Mouse (Mus musculus) hindbrain, postnatal 0 days (tissue): ENCODE data around the gene Abhd18. TPM values are rescaled to one million over a fixed set of nuclear protein-coding genes. Genes with fewer than 3 reads are reported as not detected.
A peak's percentile ranks its signal among the peaks of the same experiment; 100 is the strongest.
"Not testable (repeated sequence)": the region's sequence is repeated elsewhere in the genome, so short reads cannot be mapped to it uniquely, and the experiment has no call there.

Experiments
- ATAC-seq: fragments of 200-750 bp; cut with Nextera tagmentation; 2 replicates; pipeline ENCODE4 v1.8.0; 2017; ENCODE audit warnings: mild to moderate bottlenecking, moderate TSS enrichment, moderate library complexity
- DNase-seq: peaks from one replicate; pipeline ENCODE4 v3.0.0-alpha.2; 2015; ENCODE audit warnings: low spot score
- H3K27ac ChIP-seq: fragments of 300-500 bp; sonication (generic); 2 replicates; pipeline ENCODE4 v1.5.1; 2014; ENCODE audit warnings: mild to moderate bottlenecking
- H3K27me3 ChIP-seq: fragments of 300-500 bp; sonication (generic); 2 replicates; pipeline ENCODE4 v1.6.1; 2014; ENCODE audit warnings: low read length, mixed read lengths; ENCODE audit not compliant: insufficient read depth
- H3K36me3 ChIP-seq: fragments of 300-500 bp; sonication (generic); 2 replicates; pipeline ENCODE4 v1.6.1; 2014; ENCODE audit warnings: low read length, mixed read lengths; ENCODE audit not compliant: insufficient read depth
- H3K4me1 ChIP-seq: fragments of 300-500 bp; sonication (generic); 2 replicates; pipeline ENCODE4 v1.6.1; 2014; ENCODE audit warnings: antibody characterized with exemption, low read length, mixed read lengths; ENCODE audit not compliant: insufficient read depth
- H3K4me2 ChIP-seq: fragments of 300-500 bp; sonication (generic); 2 replicates; pipeline ENCODE4 v1.6.1; 2014; ENCODE audit warnings: low read depth, mild to moderate bottlenecking, low read length, moderate library complexity, mixed read lengths
- H3K4me3 ChIP-seq: fragments of 300-500 bp; sonication (generic); 2 replicates; pipeline ENCODE4 v1.5.1; 2014; ENCODE audit warnings: low read length
- H3K9ac ChIP-seq: fragments of 300-500 bp; sonication (generic); replicated peaks from 2 replicates; pipeline ENCODE4 v1.6.1; 2014; ENCODE audit warnings: mild to moderate bottlenecking, low read length, moderate library complexity, mixed read lengths
- H3K9me3 ChIP-seq: fragments of 300-500 bp; sonication (generic); 2 replicates; pipeline ENCODE4 v1.6.1; 2016; ENCODE audit warnings: low read length, mixed read lengths
- CTCF ChIP-seq: IDR thresholded peaks from 2 replicates; pipeline ENCODE4 v1.5.1; 2016; ENCODE audit warnings: antibody characterized with exemption, control low read depth, low read depth
- WGBS: fragments of 180-500 bp; shearing (Covaris S2); extraction: QIAGEN DNeasy Blood & Tissue Kit; methylation state at CpG from one replicate; pipeline ENCODE4 v1.1.7; 2014; 5-methylcytosine and 5-hydroxymethylcytosine counted together
- polyA plus RNA-seq: library from polyadenylated mRNA; unstranded; fragments of >200 nt; fragmentation: Nextera tagmentation; extraction: Ambion mirVana; gene quantifications from 2 replicates; pipeline ENCODE4 v1.2.1, GENCODE M21; 2015
- total RNA-seq: library from RNA; depleted of rRNA; stranded (reverse); fragments of >200 nt; gene quantifications from 2 replicates; pipeline ENCODE4 v1.2.3, GENCODE M21; 2014

Gene Abhd18
- total and polyA plus RNA-seq, 2 experiments from 2014 or later, result 7.2 to 8.6 TPM

DNA sequence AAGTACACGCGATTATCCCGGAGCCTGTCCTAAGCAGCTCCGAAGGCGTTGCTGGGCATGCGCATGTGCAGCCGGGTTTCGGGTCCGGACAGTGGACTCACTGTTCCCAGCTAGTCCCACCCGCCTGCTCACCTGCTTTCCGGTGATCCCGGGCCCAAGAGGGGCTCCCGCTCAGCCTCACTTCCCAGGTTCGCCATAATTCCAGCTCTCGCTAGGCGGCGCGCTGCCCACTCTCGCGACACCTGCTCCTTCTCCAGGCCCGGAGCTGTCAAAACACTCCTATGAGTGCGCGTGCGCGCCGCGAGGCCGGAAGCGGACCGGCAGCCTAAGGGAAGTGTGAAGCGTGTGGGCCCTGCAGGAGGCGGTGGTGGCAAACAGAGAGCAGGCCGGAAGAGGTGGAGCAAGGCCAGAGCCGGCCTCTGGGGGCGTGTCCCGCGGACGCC, 47.1 kb downstream of the Abhd18 start:
- 0% methylated on average over 35 of the region's 38 CpGs for WGBS
- ATAC-seq, result peak; percentile 100
- Histone ChIP-seq H3K4me2 (peak overlapping the region; percentile 58), H3K9ac (peak overlapping the region; percentile 45), H3K27ac (peak overlapping the region; percentile 63; the same call in 1 of the 2 replicates), H3K4me3 (peak overlapping the region; percentile 50)
- DNase-seq, result peak; percentile 98
- peak; percentile 77 for TF ChIP-seq CTCF
- H3K36me3 ChIP-seq, H3K9me3 ChIP-seq, H3K4me1 ChIP-seq, H3K27me3 ChIP-seq: not testable (repeated sequence)

DNA sequence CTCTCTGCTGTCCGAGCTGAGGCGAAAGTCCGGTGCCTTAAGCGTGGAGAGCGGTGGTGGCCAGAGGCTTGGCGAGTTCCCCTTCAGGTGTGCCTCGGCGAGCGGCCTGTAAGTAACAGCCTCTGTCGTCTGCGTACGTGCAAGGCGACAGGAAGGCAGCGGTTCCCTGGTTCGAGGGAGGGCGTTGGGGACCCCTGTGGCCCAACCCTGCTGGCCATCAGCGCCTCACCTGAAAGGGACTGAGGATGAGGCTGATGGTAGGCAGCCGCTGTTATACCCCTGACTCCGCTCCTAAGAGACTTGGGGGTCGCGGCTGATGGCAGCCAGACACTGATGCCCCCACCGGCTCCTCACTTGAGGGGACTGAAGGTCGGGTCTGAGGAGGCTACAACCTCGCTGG, 47.6 kb downstream of the Abhd18 start:
- H3K9me3 ChIP-seq, H3K27me3 ChIP-seq, H3K36me3 ChIP-seq, ATAC-seq, H3K4me1 ChIP-seq: not testable (repeated sequence)
- H3K9ac ChIP-seq, result peak overlapping the region; percentile 48
- peak; percentile 31 for DNase-seq
- WGBS, result 0% methylated on average over 18 of the region's 24 CpGs
- peak overlapping the region; percentile 50 for H3K4me3 ChIP-seq
- peak overlapping the region; percentile 62 for H3K4me2 ChIP-seq
- peak overlapping the region; percentile 68 for H3K27ac ChIP-seq

- H3K27me3 ChIP-seq, DNase-seq, H3K9ac ChIP-seq, H3K4me1 ChIP-seq, H3K36me3 ChIP-seq, ATAC-seq, H3K4me3 ChIP-seq, H3K9me3 ChIP-seq, H3K27ac ChIP-seq, H3K4me2 ChIP-seq: not testable (repeated sequence)
- over 99% methylated on average over 5 of the region's 10 CpGs for WGBS
Measured at GRCm38 (mm10) chr3:40902443-40902842, 55.7 kb downstream of the Abhd18 start, which contains the start of gene 1700034I23Rik. TSS of gene 1700034I23Rik (minus strand) at chr3:40902543.

DNA sequence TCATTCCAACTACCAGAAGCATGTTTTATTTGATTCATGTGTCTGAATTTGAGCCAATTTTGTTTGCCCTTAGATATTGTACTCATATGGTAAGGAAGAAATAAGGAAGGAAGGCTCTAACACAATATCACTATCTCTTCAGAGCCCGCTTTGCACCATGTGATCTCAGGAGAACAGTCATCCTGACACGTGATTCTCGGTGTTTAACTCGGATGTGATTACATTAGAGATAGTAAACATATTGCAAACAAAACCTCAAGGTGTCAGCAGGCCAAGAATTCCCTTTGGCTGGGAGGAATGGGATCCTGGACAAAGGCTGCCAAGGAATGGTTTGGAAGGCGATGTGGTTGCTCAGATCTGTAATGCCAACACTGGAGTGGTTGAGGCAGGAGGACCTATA, 91.4 kb downstream of the Abhd18 start:
- no peak for DNase-seq
- ATAC-seq, result no peak
- Histone ChIP-seq H3K9ac (no peak overlapping the region), H3K36me3 (peaks cover 8% of the 10 kb centered on the region), H3K27ac (no peak overlapping the region), H3K4me1 (no peaks in the 10 kb centered on the region), H3K9me3 (no peaks in the 10 kb centered on the region), H3K27me3 (no peaks in the 10 kb centered on the region), H3K4me3 (no peak overlapping the region), H3K4me2 (no peak overlapping the region)
- 90% methylated on average over 5 of the region's 5 CpGs for WGBS
- TF ChIP-seq CTCF, result no peak

DNA sequence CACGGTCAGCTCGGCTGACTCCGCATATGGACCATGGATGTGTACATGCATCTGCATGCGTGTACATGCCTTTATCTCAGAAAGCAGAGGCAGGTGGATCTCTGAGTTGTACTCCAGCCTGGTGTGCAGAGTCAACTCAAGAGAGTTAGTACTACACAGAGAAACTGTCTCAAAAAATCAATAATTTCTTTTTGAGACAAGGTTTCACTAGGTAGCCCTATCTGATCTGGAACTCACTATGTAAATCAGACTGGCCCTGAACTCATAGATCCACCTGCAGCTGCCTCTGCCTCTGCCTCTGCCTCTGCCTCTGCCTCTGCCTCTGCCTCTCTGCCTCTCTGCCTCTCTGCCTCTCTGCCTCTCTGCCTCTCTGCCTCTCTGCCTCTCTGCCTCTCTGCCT, 91.8 kb downstream of the Abhd18 start:
- Histone ChIP-seq H3K9ac (no peak overlapping the region), H3K27me3 (no peaks in the 10 kb centered on the region), H3K4me2 (no peak overlapping the region), H3K4me1 (no peaks in the 10 kb centered on the region), H3K36me3 (peaks cover 5% of the 10 kb centered on the region), H3K4me3 (no peak overlapping the region), H3K9me3 (no peaks in the 10 kb centered on the region), H3K27ac (no peak overlapping the region)
- no peak for TF ChIP-seq CTCF
- DNase-seq, result no peak
- no peak for ATAC-seq
- 97% methylated on average over 4 of the region's 4 CpGs for WGBS

DNA sequence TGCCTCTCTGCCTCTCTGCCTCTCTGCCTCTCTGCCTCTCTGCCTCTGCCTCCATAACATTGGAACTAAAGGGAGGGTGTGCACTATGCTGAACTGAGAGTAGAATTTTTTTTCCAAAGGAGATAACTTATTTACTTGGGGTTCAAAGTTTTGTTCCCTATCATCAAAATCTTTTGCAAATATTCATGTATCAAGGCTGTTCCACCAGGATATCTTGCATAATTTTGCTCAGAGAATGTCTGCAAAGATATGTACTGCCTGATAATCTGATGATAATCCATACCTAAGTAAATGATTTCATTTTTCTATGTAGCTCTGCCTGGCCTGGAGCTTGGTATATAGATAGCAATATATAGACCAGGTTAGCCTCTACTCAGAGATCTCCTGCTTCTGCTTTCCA, 92.2 kb downstream of the Abhd18 start:
- H3K4me2 ChIP-seq, result no peak overlapping the region
- no peak overlapping the region for H3K4me3 ChIP-seq
- peaks cover 2% of the 10 kb centered on the region for H3K36me3 ChIP-seq
- ATAC-seq, result no peak
- no peaks in the 10 kb centered on the region for H3K4me1 ChIP-seq
- no peak for DNase-seq
- no peak for TF ChIP-seq CTCF
- H3K9ac ChIP-seq, result no peak overlapping the region
- no peaks in the 10 kb centered on the region for H3K27me3 ChIP-seq
- H3K9me3 ChIP-seq, result no peaks in the 10 kb centered on the region
- no peak overlapping the region for H3K27ac ChIP-seq

GRCm38 (mm10) chr3:40949170-40949902, 102.6 kb downstream of the Abhd18 start, which contains the start of gene Larp1b:
TSS of gene Larp1b (plus strand) at chr3:40949828.
- peak; percentile 97 for ATAC-seq
- no peak for TF ChIP-seq CTCF

More at GRCm38 (mm10) chr3:40949170-40949902, 102.6 kb downstream of the Abhd18 start, which contains the start of gene Larp1b:
- under 1% methylated on average over 64 of the region's 66 CpGs for WGBS
- Histone ChIP-seq H3K4me2 (peak within 1 kb of the TSS; percentile 91), H3K27ac (peak within 1 kb of the TSS; percentile 75), H3K9ac (peak within 1 kb of the TSS; percentile 79), H3K4me3 (peak within 1 kb of the TSS; percentile 76), H3K36me3 (no peaks in the 10 kb centered on the region), H3K9me3 (no peaks in the 10 kb centered on the region), H3K27me3 (no peaks in the 10 kb centered on the region), H3K4me1 (no peaks in the 10 kb centered on the region)
- DNase-seq, result peak; percentile 96
